Mouse (Mus musculus): ENCODE measurements around the gene Olfr522.

Olfr522 gene

DNA sequence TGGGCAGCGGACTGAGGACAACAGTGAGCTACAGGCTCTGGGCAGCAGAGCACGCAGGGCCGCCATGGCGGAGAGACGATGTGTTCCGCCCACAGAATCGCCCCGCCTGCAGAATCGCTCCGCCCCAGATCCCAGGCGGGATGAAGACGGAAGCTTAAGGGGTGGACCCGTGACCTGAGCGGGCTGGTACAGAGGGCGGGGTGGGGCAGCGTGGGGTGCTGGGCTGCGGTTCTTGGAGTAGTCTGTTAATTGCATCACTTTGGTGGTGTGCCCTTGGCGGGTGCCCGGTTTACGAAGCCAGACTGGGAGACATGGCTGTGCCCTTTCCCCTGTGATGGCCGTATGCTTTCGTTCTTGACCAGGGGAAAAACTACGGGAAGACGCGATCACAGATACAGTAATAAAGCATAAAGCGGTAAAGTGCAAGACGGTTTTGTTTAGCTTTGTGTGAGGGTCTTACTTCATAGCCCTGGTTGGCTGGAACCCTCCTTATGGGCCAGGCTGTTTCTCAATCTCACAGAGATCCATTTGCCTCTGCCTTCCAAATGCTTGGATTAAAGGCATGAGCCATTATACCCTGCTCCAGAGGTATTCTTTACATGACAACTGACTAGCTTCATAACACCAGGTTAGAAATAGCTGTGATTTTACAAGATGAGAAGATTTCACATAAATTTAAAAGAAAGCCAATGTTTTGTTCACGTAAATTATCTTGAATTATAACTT lies 48.1 kb downstream of the Olfr522 start, which contains the start of gene Echs1:
Echs1 (minus strand) TSS at position 148 of the 726 bp plus-strand sequence.
- in situ Hi-C loops (cut with MboI, MseI) = no loop called here

DNA sequence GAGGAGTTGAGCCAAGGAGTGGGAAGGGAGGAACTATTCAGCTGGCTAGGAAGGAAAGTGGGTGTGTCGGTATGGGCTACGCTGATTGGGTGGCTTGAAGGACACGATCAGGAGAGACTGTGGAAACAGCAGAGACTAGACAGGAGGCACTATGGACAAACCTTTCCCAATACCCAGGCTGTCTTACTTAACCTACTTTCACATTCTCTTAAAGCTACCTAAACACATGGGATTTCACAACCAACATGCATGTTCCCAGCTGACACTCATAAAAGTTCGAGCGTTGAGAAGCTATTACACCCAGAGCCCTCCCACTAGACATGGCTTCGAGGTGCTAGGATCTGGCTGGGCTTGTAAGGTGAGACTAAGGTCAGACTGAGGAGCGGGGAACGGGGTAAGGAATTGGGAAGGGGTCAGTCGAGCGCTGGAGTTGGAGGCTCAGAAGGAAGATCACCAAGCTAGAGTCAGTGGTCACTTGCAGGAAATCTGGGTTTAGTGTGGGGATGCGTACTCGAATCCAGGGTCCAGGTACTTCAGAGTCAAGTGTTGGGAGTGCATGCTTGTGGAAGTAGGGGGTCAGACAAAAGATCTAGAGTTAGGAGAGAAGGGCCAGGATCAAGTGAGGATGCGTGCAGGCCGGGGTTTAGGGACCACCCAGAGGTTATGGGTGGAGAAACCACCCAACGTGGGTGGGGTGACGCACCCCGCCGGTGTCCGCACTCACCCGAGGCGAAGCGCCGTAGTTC lies 48.8 kb downstream of the Olfr522 start, which contains the start of gene Paox:
Paox (plus strand) TSS at position 217 of the 746 bp plus-strand sequence.
- in situ Hi-C loops (cut with MboI, MseI) = no loop called here

DNA sequence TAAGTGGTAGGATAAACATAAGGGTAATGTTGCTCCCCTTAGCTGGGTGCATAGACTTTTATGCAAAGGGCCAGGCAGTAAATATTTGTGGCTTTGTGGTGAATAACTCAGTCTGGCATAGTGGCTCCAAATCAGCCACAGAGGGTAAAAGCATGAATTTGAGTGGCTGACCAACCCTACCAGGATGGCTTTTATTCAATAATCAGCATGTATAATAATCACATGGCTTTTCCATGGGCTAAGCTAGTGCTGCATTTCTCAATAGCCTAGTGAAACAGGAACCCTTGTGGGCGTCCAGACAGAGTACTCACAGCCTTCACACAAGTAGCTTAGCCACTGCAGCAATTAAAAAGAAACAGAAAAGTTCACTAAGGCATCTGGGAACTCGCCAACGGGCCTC lies 52.6 kb downstream of the Olfr522 start:
- in situ Hi-C loops (cut with MboI, MseI) = no loop called here
